ENCODE assay signal across 17 mouse cellular contexts in the genomic region with DNA sequence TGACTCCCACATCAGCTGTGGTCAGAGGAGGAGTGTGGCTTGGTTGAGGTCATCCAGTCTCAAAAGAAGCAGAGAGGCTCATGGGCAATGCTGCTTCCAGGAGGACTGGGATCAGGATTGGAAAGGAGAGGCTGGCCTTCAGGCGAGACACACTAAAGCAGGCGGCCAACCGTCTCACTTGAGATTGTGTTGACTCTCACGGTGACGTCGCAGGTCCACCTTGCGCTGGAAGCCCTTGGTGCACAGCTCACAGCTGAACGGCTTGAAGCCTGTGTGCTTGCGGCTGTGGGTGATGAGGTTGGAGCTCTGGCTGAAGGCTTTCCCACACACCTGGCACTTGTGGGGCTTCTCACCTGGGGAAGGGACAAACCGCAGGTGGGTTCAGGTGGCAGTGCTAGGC. TPM values are rescaled to one million over a fixed set of nuclear protein-coding genes. Genes with fewer than 3 reads are reported as not detected.
"Had no signal": no experiment of that assay in that cellular context is flagged by ENCODE, and none has a peak within 500 bp of the region (broad histone marks: within the 10 kb centered on the region; RNA-seq: fewer than 3 reads in every experiment).

No protein-coding gene starts in this region.

- H3K36me3 ChIP-seq: intestine, embryonic 15.5 days; kidney, embryonic 15.5 days; limb, embryonic 12.5 days; midbrain, embryonic 13.5 days had no signal

- ATAC-seq: intestine, embryonic 15.5 days; midbrain, embryonic 13.5 days had no signal

- H3K4me3 ChIP-seq: intestine, embryonic 15.5 days; kidney, embryonic 15.5 days; limb, embryonic 12.5 days; midbrain, embryonic 13.5 days had no signal

- H3K4me2 ChIP-seq: intestine, embryonic 15.5 days; kidney, embryonic 15.5 days; limb, embryonic 12.5 days; midbrain, embryonic 13.5 days had no signal

- DNase-seq: kidney, adult 2 months; kidney, postnatal 14 days; layer of hippocampus, postnatal 36 days; lung, postnatal 36 days; right cerebral cortex, postnatal 14 days; thymus, adult 18-20 months; thymus, postnatal 25 days had no signal

- H3K9ac ChIP-seq: intestine, embryonic 15.5 days; kidney, embryonic 15.5 days; limb, embryonic 12.5 days; midbrain, embryonic 13.5 days had no signal

- H3K27ac ChIP-seq: intestine, embryonic 15.5 days; kidney, embryonic 15.5 days; limb, embryonic 12.5 days; midbrain, embryonic 13.5 days had no signal

- H3K4me1 ChIP-seq: midbrain, embryonic 13.5 days had no signal

- H3K9me3 ChIP-seq: intestine, embryonic 15.5 days; kidney, embryonic 15.5 days; limb, embryonic 12.5 days; midbrain, embryonic 13.5 days had no signal

- H3K27me3 ChIP-seq: intestine, embryonic 15.5 days; kidney, embryonic 15.5 days; midbrain, embryonic 13.5 days had no signal

RNA-seq across cellular contexts. Expression of a gene that starts 11.9 kb away (rescaled TPM):
- total RNA-seq: layer of hippocampus, postnatal 36 days; left cerebral cortex, adult 8-10 months; left cerebral cortex, postnatal 25 days; liver, adult 2 months; midbrain, postnatal 0 days had no signal
- polyA plus RNA-seq: liver, adult 2 months; midbrain, postnatal 0 days; neural tube, embryonic 14.5 days had no signal

RNA-seq across cellular contexts. Expression of a gene that starts 46.6 kb away (rescaled TPM):
- total RNA-seq: layer of hippocampus, postnatal 36 days; left cerebral cortex, adult 8-10 months; left cerebral cortex, postnatal 25 days; megakaryocyte progenitor cell, adult 5-6 weeks; midbrain, postnatal 0 days had no signal
- polyA plus RNA-seq: kidney, adult 2 months; limb, embryonic 12.5 days; midbrain, postnatal 0 days; neural tube, embryonic 14.5 days had no signal
